Mouse (Mus musculus) neural tube, embryonic 11.5 days (tissue): Measurements from ENCODE around the gene Arhgap23. TPM values are rescaled to one million over a fixed set of nuclear protein-coding genes. Genes with fewer than 3 reads are reported as not detected.
A peak's percentile ranks its signal among the peaks of the same experiment; 100 is the strongest.

Experiments used
- ATAC-seq: fragments of 200-750 bp; cut with Nextera tagmentation; 2 replicates; pipeline ENCODE4 v1.8.0; 2017; ENCODE audit warnings: moderate number of reproducible peaks, mild to moderate bottlenecking, moderate TSS enrichment, moderate library complexity; ENCODE audit not compliant: insufficient read depth, low FRiP score, low TSS enrichment
- DNase-seq: peaks from one replicate; pipeline ENCODE4 v3.0.0-alpha.2; 2015; ENCODE audit warnings: low spot score
- H3K27ac ChIP-seq: fragments of 300-500 bp; sonication (generic); 2 replicates; pipeline ENCODE4 v1.5.1; 2014; ENCODE audit warnings: low read depth, mild to moderate bottlenecking, low read length
- H3K27me3 ChIP-seq: fragments of 300-500 bp; sonication (generic); 2 replicates; pipeline ENCODE4 v1.6.1; 2014; ENCODE audit warnings: mild to moderate bottlenecking, low read length, mixed read lengths; ENCODE audit not compliant: control insufficient read depth, insufficient read depth
- H3K36me3 ChIP-seq: fragments of 300-500 bp; sonication (generic); 2 replicates; pipeline ENCODE4 v1.6.1; 2014; ENCODE audit warnings: mild to moderate bottlenecking, low read length, moderate library complexity, mixed read lengths; ENCODE audit not compliant: control insufficient read depth, insufficient read depth
- H3K4me1 ChIP-seq: fragments of 300-500 bp; sonication (generic); 2 replicates; pipeline ENCODE4 v1.6.1; 2014; ENCODE audit warnings: low read length, mixed read lengths; ENCODE audit not compliant: control insufficient read depth, insufficient read depth
- H3K4me2 ChIP-seq: fragments of 300-500 bp; sonication (generic); 2 replicates; pipeline ENCODE4 v1.6.1; 2014; ENCODE audit warnings: low read depth, mild to moderate bottlenecking, moderate library complexity
- H3K4me3 ChIP-seq: fragments of 300-500 bp; sonication (generic); 2 replicates; pipeline ENCODE4 v1.5.1; 2014; ENCODE audit warnings: low read depth, low read length
- H3K9ac ChIP-seq: fragments of 300-500 bp; sonication (generic); 2 replicates; pipeline ENCODE4 v1.6.1; 2014; ENCODE audit warnings: mild to moderate bottlenecking, low read length
- H3K9me3 ChIP-seq: fragments of 300-500 bp; sonication (generic); 2 replicates; pipeline ENCODE4 v1.6.1; 2016; ENCODE audit warnings: low read length; ENCODE audit not compliant: control insufficient read depth
- WGBS: fragments of 180-500 bp; shearing (Covaris S2); extraction: QIAGEN DNeasy Blood & Tissue Kit; methylation state at CpG from one replicate; pipeline ENCODE4 v1.1.7; 2014; 5-methylcytosine and 5-hydroxymethylcytosine counted together
- polyA plus RNA-seq: library from polyadenylated mRNA; unstranded; fragments of >200 nt; fragmentation: Nextera tagmentation; extraction: Ambion mirVana; gene quantifications from 2 replicates; pipeline ENCODE4 v1.2.1, GENCODE M21; 2014

The Arhgap23 gene
- polyA plus RNA-seq, 1 experiment from 2014 or later: 5.2 TPM

- Histone ChIP-seq H3K36me3 (no peaks in the 10 kb centered on the region), H3K4me1 (peaks cover 11% of the 10 kb centered on the region), H3K9me3 (no peaks in the 10 kb centered on the region), H3K4me3 (no peak overlapping the region), H3K9ac (no peak overlapping the region), H3K27me3 (peaks cover 13% of the 10 kb centered on the region), H3K4me2 (no peak overlapping the region), H3K27ac (no peak overlapping the region)
- 79% methylated on average over 4 of the region's 4 CpGs for WGBS
- DNase-seq (no peak), ATAC-seq (no peak)
Measured at GRCm38 (mm10) chr11:97505784-97506183, 90.5 kb downstream of the Arhgap23 start.

- DNase-seq (no peak), ATAC-seq (no peak)
- no peak overlapping the region for H3K4me3 ChIP-seq
- 56% methylated on average over 8 of the region's 8 CpGs for WGBS
- H3K27me3 ChIP-seq: peaks cover 7% of the 10 kb centered on the region
- H3K9me3 ChIP-seq: no peaks in the 10 kb centered on the region
- H3K9ac ChIP-seq: no peak overlapping the region
- H3K4me2 ChIP-seq: no peak overlapping the region
- no peak overlapping the region for H3K27ac ChIP-seq
- H3K4me1 ChIP-seq: peaks cover 9% of the 10 kb centered on the region
- no peaks in the 10 kb centered on the region for H3K36me3 ChIP-seq
Measured at GRCm38 (mm10) chr11:97506331-97506730, 91.0 kb downstream of the Arhgap23 start.

- ATAC-seq: no peak
- Histone ChIP-seq H3K4me3 (no peak overlapping the region), H3K27me3 (no peaks in the 10 kb centered on the region), H3K4me2 (no peak overlapping the region), H3K9ac (no peak overlapping the region), H3K4me1 (peaks cover 9% of the 10 kb centered on the region), H3K36me3 (no peaks in the 10 kb centered on the region), H3K9me3 (no peaks in the 10 kb centered on the region), H3K27ac (no peak overlapping the region)
- WGBS: 81% methylated on average over 3 of the region's 3 CpGs
- no peak for DNase-seq
Measured at GRCm38 (mm10) chr11:97508198-97508597, 92.9 kb downstream of the Arhgap23 start.

GRCm38 (mm10) chr11:97509058-97509457 lies 93.7 kb downstream of the Arhgap23 start:
- no peaks in the 10 kb centered on the region for H3K9me3 ChIP-seq
- no peak overlapping the region for H3K27ac ChIP-seq
- H3K9ac ChIP-seq: no peak overlapping the region
- H3K4me2 ChIP-seq: no peak overlapping the region
- peaks cover 9% of the 10 kb centered on the region for H3K4me1 ChIP-seq
- ATAC-seq (no peak), DNase-seq (no peak)
- no peaks in the 10 kb centered on the region for H3K36me3 ChIP-seq
- H3K4me3 ChIP-seq: no peak overlapping the region
- no peaks in the 10 kb centered on the region for H3K27me3 ChIP-seq
- 51% methylated on average over 5 of the region's 5 CpGs for WGBS

GRCm38 (mm10) chr11:97509715-97510485 lies 94.6 kb downstream of the Arhgap23 start:
- H3K4me1 ChIP-seq: peaks cover 9% of the 10 kb centered on the region
- H3K4me3 ChIP-seq: no peak overlapping the region
- no peak overlapping the region for H3K27ac ChIP-seq
- H3K36me3 ChIP-seq: no peaks in the 10 kb centered on the region
- H3K9ac ChIP-seq: no peak overlapping the region
- H3K9me3 ChIP-seq: no peaks in the 10 kb centered on the region
- ATAC-seq (no peak), DNase-seq (no peak)
- 63% methylated on average over 21 of the region's 24 CpGs for WGBS
- H3K27me3 ChIP-seq: no peaks in the 10 kb centered on the region
- H3K4me2 ChIP-seq: no peak overlapping the region

GRCm38 (mm10) chr11:97510966-97511660 lies 95.8 kb downstream of the Arhgap23 start:
- no peak for ATAC-seq
- Histone ChIP-seq H3K36me3 (no peaks in the 10 kb centered on the region), H3K9ac (no peak overlapping the region), H3K27me3 (no peaks in the 10 kb centered on the region), H3K9me3 (no peaks in the 10 kb centered on the region), H3K4me2 (no peak overlapping the region), H3K4me1 (peaks cover 9% of the 10 kb centered on the region), H3K4me3 (no peak overlapping the region), H3K27ac (0 out of 2 replicates have a peak overlapping the region, but pooled peaks have one; percentile 0)
- peak; percentile 79 for DNase-seq
- 28% methylated on average over 10 of the region's 10 CpGs for WGBS

- H3K9ac ChIP-seq: no peak overlapping the region
- no peaks in the 10 kb centered on the region for H3K27me3 ChIP-seq
- H3K9me3 ChIP-seq: no peaks in the 10 kb centered on the region
- no peak for ATAC-seq
- WGBS: 54% methylated on average over 13 of the region's 13 CpGs
- peaks cover 9% of the 10 kb centered on the region for H3K4me1 ChIP-seq
- no peaks in the 10 kb centered on the region for H3K36me3 ChIP-seq
- H3K4me2 ChIP-seq: no peak overlapping the region
- H3K27ac ChIP-seq: 0 out of 2 replicates have a peak overlapping the region, but pooled peaks have one; percentile 0
- no peak for DNase-seq
- H3K4me3 ChIP-seq: no peak overlapping the region
Measured at GRCm38 (mm10) chr11:97511661-97512369, 96.5 kb downstream of the Arhgap23 start.

GRCm38 (mm10) chr11:97512511-97512910 lies 97.2 kb downstream of the Arhgap23 start:
- Histone ChIP-seq H3K4me1 (peaks cover 9% of the 10 kb centered on the region), H3K9ac (no peak overlapping the region), H3K9me3 (no peaks in the 10 kb centered on the region), H3K36me3 (no peaks in the 10 kb centered on the region), H3K27me3 (no peaks in the 10 kb centered on the region), H3K4me2 (no peak overlapping the region), H3K27ac (no peak overlapping the region), H3K4me3 (no peak overlapping the region)
- DNase-seq (no peak), ATAC-seq (no peak)
- WGBS: 51% methylated on average over 6 of the region's 6 CpGs
